Mouse (Mus musculus) mouse trophoblast stem cell (cell line): ENCODE results near the gene Dnajc3.
"Not testable (repeated sequence)": the region's sequence is repeated elsewhere in the genome, so short reads cannot be mapped to it uniquely, and the experiment has no call there.

Experiments used
- in situ Hi-C, 2 experiments: fragments of 300-500 bp; cut with MseI, MboI; formaldehyde crosslinking; loops; 2 replicates in 1 of 2; 3 replicates in 1 of 2; pipeline ENCODE4 v1.15.1; 2025

The Dnajc3 gene

DNA sequence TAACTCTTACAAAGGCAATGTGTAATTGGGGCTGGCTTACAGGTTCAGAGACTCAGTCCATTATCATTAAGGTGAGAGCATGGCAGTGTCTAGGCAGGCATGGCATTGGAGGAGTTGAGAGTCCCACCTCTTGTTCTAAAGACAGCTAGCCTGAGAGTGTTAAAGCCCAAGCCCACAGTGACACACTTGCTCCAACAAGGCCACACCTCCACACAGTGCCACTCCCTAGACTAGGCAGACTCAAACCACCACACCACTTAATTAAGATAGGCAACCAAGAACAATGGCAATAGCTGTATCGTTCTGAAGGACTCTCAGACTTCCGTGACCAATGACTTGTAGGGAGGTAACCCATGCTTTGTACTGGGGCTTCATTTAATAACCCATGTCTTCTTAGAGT lies 7.0 kb upstream of the Dnajc3 start:
- in situ Hi-C loops, result no loop called here

GRCm38 (mm10) chr14:118931181-118931580 lies 6.6 kb upstream of the Dnajc3 start:
- in situ Hi-C loops, result no loop called here

- in situ Hi-C loops, result no loop called here
These were observed 4.8 kb upstream of the Dnajc3 start for GRCm38 (mm10) chr14:118932956-118933355.

DNA sequence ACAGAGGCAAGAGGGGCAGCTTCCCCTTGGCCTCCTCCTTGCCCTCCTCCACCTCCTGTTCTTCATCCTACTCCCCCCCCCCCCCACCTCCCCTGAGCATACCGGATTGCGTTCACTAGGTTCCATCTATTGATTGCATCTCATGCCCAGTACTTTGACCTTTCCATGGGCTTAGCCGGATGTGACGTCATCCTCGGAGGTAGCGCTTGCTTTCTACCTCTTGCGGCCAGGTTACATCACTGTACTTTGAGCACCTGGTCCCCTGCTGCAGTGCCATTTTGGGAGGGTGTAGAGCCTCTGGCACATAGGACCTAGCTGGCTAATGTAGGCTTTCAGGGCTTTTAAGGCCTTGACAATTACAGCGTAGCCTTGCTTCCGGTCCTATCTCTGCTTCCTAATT lies 3.1 kb upstream of the Dnajc3 start:
- in situ Hi-C loops, result no loop called here

DNA sequence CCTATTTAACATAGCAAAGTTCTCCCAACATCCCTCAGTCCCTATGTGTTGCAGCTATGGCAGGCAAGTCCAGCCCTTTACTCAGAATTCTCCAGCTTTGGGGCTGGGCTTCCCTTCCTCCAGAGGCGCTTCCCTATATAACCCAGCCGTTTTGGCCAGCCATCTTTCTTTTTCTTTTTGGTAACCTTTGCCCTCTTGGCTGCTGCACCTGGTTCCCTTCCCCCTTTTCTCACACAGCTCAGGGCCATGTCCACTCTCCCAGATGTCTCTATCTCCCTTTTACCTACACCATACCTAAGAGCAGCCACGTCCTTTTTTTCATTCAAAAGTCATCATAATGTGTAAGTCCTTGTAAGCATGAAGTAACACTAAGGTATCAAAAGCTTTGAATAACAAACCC lies 1.5 kb upstream of the Dnajc3 start:
- in situ Hi-C loops, result no loop called here

DNA sequence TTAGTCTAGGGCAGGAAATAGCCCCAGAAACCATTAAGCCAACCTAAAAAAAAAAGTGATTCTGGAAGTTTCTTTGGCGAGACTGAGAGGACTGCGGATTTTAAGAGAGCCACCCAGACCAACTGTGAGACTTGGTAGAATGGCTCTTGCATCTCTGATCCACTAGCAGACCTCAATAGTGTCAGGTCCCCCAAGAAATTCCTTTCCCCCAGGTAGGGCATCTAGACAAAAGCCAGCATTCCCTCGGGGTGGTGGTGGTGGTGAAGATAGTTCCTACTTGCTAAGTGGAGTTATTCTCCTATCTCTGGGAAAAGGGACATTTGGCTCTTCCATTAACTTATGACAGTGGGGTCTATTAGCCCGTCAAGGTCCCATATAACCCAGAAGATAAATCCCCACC lies 824 bp upstream of the Dnajc3 start:
- in situ Hi-C loops, result no loop called here

DNA sequence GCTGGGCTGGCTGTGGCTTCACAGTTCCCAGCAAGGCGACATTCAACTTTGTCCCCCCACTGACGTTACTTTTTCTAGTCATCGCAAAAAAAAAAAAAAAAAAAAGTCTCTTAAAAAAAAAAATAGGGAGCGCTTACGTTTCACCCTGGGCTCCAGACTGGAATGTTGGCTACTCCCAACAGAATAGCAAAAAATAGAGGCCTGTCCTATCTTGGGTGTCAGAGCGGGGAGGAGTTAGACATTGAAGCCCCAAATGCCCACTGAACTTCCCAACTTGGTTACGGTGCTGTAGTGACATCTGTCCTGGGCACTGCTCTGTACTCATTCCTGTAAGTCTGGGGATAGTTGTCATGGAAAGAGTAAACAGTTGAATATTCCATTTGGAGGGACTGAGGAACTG lies 775 bp downstream of the Dnajc3 start:
- in situ Hi-C loops, result no loop called here

DNA sequence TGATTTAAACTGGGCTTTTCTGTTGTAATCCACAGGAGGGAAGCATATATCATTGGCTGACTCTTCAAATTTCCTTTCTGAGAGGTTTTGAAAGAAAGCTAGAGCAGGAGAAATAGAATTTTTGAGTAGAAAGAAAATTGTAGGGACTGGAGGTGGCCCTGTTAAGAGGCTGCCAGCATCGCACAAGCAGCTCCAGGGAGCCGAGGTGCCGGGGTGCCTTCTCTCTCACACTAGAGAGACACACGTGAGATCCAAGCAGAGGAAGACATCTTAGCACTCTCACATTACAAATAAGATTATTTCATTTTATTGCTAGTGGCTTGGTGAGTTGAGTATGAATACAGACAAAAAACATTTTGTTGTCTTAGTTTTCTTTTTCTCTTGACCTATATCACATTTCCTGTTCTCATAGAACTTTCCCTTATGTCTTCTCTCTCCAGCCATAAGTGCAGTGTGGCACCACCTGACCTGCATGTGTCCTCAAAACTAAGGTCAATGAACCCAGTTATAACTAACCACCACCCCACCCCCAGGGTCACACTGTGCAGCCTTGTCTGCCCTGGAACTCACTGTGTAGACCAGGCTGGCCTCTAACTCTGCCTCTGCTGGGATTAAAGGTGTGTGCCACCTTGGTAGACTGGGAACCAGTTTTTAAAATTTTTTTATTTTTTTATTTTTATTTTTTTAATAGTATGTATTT lies 3.2 kb downstream of the Dnajc3 start:
- in situ Hi-C loops, result no loop called here

GRCm38 (mm10) chr14:118942076-118942475 lies 4.3 kb downstream of the Dnajc3 start:
- in situ Hi-C loops, result no loop called here

DNA sequence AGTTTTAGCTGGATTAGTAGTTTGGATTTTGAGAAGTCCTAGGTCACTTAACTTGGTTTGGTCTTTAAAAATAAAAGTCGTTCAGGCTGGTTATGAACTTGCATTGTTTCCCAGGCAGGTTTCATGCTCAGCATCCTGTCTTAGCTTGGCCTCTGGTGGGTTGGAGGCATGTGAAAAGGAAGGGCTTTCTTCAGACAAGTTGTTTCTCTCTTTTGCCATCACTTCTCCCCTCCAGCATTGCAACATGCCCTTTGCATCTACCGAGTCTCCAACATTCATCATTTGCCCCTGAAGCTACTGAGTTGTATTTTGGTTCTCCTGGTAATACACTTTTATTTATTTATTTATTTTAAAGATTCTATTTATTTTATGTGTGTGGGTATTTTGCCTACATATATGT lies 6.9 kb downstream of the Dnajc3 start:
- in situ Hi-C loops, result no loop called here

DNA sequence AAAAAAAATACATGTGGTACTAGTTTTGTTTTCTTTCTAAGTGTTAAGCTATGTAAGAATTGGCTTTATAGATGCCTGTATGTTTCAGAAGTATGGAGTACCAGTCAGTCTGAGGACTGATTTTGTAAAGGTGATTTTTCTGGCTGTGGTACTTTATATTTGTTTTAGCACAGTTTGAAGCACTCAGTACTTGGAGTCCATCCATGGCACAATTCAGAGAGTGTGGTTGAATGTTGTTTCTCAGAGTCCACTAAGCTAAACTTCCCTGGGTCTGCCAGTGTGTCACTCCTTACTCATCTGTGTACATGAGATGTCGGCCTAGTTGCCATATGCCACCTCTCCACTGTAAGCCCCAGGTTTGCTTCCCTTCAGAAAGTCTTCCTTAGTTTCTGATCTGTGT lies 11.1 kb downstream of the Dnajc3 start:
- in situ Hi-C loops, result no loop called here

- in situ Hi-C loops, result no loop called here
These were observed 14.3 kb downstream of the Dnajc3 start for GRCm38 (mm10) chr14:118951912-118952583.

DNA sequence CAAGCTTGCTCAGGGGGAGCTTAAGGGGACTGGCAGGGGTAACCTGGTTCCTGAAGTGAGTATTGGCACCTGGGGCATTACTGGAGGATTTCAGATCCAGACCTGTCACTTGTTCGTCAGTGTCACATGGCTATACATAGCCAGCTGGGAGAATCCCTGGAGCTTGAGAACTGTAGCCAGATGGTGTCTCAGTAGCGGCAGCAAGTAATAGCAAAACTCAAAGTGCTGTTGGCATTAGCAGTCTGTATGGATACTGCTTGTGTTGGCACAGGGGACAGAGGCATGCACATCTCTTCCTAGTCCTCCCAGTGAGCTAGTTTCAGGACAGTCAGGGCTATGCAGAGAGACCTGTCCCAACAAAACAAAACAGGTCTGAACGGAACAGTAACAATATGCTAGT lies 20.2 kb downstream of the Dnajc3 start:
- in situ Hi-C loops, result no loop called here

DNA sequence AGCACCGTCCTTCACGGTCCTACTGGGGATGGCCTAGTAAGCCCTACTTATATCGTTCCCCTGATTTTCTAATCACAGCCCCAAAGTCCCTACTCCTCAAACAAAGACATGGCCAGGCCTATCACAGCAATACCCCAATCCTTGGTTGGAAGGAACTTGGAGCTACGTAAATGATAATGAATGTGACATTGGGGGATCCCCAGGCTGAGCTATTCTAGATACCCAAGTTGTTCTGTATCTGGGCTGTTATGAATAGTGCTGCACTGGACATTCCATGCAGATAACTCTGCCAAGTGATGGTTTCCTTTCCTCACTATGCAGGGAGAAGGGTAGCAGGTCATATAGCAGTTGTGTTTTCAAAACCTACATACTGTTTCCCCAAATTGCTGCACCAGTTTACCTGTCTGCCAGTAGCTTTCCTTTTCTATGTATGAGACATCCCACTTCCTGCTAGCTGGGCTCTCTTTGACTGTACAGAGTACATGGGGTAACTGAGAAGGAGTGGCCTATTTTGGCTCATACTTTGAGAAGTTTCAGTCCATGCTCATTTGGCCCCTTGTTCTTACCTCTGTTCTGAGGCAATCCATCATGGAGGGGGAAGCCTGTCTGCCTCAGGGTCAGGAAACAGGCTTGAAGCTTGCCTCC lies 27.7 kb downstream of the Dnajc3 start:
- in situ Hi-C loops, result no loop called here

GRCm38 (mm10) chr14:118967646-118968045 lies 29.9 kb downstream of the Dnajc3 start:
- in situ Hi-C loops, result no loop called here

- in situ Hi-C loops, result no loop called here
These were observed 34.5 kb downstream of the Dnajc3 start for GRCm38 (mm10) chr14:118972268-118972667.

DNA sequence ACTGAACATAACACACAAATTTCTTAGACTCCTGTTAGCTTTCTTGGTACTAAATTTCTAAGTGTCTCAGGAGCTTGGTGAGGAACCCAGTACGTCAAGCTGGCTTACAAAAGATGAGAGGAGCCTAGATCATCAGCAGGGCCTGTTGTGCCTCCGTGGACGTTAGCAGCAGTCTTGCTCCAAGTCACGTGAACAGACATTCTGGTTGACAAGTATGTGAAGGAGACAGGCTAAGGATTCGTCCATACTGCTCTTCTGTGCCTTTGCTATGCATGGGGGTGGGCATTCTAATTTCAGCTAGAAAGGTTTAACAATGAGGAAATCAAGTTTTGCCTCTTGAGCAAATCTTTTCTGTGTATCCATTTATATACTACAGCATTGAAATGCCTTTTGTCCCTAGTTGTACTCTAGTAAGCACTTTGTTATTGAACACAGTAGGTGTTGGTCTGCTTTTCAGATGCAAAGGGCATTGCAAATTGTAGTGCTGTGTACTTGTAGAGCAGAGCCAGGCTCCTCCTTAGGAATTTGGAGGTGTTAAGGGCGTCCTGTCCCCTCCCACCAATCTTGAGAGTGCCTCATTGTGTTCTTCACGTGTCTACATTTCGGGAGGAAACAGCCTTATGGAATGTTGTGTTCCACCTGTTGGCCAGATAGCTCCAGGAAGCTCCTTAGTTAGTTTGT lies 39.5 kb downstream of the Dnajc3 start:
- in situ Hi-C loops, result no loop called here

- in situ Hi-C loops, result no loop called here
These were observed 42.0 kb downstream of the Dnajc3 start for GRCm38 (mm10) chr14:118979571-118980325.

GRCm38 (mm10) chr14:118980358-118980757 lies 42.6 kb downstream of the Dnajc3 start:
- in situ Hi-C loops, result no loop called here

DNA sequence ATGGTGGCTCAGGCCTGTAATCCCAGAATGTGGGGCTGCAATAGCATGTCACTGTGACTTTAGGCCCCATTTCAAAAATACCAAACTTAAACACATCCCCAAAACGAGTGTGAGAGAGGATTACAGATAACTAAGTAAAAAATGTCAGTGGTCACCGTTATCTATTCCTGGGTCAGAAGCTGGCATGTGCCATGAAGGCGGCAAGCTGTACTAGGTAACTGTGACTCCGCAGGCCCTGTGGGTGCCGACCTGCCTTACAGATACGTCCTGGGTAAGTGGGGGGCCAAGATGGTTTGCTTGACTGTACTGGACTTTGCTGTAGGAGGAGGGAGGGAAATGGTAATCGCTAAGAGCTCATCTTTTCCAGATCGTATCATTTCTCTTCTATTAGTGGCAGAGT lies 43.1 kb downstream of the Dnajc3 start:
- in situ Hi-C loops, result no loop called here

DNA sequence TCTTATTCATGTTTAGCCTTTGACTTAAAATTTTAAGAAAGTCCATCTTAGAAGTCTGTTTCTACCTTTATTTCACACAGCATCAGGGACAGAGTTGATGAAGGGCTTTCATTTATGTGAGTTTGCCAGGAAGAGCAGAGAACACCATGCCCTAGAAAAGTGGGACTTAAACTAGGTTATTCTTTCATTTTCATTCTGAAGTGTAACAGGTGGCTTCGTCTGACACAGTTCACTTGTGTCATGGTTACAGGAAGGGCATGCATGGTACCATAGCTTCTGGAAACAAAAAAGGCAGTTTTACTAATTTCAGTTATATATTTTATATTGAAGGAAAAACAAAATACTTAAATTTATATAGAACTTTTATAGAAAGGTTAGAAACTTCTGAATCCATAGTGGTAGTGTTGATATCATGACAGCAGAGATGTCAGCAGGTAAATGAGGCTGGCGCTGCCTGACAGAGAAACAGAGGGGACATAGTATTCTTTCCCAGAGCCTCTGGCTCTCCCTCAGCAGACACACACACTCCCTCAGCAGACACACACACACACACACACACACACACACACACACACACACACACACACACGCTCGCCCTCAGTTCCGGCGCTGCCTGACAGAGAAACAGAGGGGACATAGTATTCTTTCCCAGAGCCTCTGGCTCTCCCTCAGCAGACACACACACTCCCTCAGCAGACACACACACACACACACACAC lies 44.1 kb downstream of the Dnajc3 start:
- in situ Hi-C loops, result not testable (repeated sequence)
